Mouse (Mus musculus) lung, postnatal 0 days (tissue): Measurements from ENCODE around the gene Rnase10.
"Not testable (repeated sequence)": the region's sequence is repeated elsewhere in the genome, so short reads cannot be mapped to it uniquely, and the experiment has no call there.

Experiments used
- CTCF ChIP-seq: IDR thresholded peaks from 2 replicates; pipeline ENCODE4 v1.5.1; 2016; ENCODE audit warnings: antibody characterized with exemption, mild to moderate bottlenecking
- EP300 ChIP-seq: IDR thresholded peaks from 2 replicates; pipeline ENCODE4 v1.6.1; 2016; ENCODE audit warnings: antibody characterized with exemption, mild to moderate bottlenecking, control low read depth

DNA sequence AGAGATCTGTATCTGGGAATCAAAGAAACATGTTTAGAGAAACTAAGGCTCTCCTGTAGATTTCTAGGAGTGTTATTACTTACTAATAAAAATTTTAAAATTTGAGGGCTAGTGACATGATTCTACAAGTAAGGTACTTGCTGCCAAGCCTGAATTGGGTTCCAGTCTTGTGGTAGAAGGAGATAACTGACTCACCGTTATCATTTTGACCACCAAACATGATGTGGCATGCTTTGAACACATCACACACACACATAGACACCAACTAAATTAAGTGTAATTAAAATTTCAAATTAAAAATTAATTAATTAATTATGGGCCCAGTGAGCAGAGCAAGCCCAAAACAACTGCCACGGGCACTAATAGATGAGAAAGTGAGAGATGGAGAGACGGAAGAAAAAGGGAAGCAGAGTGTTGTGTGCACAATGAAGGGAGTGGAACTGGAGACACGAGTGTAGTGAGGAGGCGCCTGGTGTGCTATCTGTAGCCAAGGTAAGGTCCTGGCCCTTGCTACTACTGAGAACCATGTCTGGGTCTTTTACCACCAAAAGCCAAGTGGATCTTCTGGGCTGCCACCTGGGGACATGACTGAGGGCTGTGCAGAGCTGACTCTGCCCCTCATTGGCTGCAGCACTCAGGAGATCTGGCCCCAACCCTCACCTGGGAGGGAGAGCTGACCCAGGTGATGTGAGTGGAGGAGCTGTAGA, 49.1 kb upstream of the Rnase10 start:
- TF ChIP-seq EP300, CTCF: not testable (repeated sequence)
